Mouse (Mus musculus) adipocyte (in vitro differentiated cells): ENCODE data around the gene Svs3a.
"Not testable (repeated sequence)": the region's sequence is repeated elsewhere in the genome, so short reads cannot be mapped to it uniquely, and the experiment has no call there.

Source experiments
- DNase-seq: peaks from one replicate; pipeline ENCODE4 v3.0.0-alpha.2; 2016; ENCODE audit warnings: low spot score

Svs3a gene

DNA sequence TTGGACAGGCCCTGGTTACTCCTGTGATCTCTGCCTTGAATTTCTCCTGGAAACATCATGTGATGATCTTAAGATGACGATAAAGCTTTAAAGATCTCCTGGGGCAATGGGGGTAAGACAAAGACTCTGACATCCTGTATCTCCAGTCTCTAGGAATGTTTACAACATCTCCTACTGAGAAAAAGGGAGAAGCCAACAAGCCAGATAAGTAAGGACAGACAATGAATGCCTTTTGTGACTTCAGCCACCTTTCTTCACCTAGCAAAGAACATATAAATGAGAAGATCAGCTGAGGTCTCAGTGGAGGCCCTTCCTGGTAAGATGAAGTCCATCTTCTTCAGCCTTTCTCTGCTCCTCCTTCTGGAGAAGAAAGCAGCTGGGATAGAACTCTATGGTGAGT lies at the start of gene Svs3a:
Gene Svs3a (plus strand): TSS at position 301 of the 400 bp plus-strand sequence.
- not testable (repeated sequence) for DNase-seq

DNA sequence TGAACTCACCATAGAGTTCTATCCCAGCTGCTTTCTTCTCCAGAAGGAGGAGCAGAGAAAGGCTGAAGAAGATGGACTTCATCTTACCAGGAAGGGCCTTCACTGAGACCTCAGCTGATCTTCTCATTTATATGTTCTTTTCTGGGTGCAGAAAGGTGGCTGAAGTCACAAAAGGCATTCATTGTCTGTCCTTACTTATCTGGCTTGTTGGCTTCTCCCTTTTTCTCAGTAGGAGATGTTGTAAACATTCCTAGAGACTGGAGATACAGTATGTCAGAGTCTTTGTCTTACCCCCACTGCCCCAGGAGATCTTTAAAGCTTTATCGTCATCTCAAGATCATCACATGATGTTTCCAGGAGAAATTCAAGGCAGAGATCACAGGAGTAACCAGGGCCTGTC lies 32.5 kb upstream of the Svs3a start, which contains the start of gene Svs3b:
Gene Svs3b (minus strand): TSS at position 101 of the 400 bp plus-strand sequence.
- not testable (repeated sequence) for DNase-seq

DNA sequence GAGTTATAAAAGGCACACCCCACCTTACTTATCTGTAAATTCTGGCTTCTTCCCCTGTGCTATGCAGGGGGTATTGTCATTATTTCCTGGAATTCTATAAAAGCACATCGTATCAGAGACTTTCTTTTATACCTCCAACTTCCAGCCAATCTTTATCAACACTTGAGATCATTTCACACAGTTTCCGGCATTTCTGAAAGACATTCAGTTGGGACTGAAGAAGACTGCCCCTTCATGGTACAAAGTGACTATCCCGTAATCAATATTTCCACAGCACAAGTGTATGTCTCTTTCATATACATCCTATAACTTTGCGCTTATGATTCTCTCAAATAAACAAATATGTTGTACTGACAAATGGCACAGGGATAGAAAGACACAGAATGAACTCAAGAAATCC lies 10.7 kb upstream of the Svs3a start, which contains the start of gene Svs4:
Gene Svs4 (minus strand): TSS at position 101 of the 400 bp plus-strand sequence.
- DNase-seq = no peak

DNA sequence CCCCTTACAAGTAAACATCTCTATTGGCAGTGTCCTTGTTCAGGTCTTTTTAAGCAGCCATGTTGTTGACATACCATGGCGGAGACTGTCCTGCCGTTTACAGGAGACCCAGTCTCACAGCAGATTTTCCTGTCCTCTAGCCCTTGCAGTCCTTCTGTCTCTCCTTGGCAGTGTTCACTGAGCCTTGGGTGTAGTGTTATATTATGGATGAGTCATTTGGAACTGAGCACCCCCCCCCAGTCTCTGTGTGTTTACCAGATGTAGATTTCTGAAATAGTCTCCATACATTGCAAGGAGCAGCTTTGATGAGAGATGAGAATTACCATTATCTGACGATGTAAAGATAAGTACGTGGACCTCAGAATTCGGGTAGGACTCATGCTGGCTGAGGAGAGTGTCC lies 23.5 kb downstream of the Svs3a start:
- DNase-seq = no peak

DNA sequence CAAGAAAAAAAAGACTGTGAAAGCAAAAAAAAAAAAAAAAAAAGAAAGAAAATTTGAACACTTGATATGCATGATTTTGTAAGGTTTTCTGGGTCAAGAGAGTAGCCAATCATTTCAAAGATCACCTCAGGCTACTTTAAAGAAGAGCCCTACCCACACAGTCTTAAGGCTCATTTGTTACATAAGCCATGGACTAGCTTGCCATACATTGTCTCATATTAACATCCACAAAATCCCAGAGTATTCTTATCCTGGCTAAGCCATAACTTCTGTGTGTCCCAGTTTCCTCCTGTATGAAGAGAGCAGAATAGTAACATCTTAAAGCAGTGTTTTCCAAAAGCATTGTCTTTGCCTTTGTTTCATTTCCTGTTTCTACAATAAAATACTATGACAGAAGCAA lies 26.4 kb downstream of the Svs3a start:
- not testable (repeated sequence) for DNase-seq

DNA sequence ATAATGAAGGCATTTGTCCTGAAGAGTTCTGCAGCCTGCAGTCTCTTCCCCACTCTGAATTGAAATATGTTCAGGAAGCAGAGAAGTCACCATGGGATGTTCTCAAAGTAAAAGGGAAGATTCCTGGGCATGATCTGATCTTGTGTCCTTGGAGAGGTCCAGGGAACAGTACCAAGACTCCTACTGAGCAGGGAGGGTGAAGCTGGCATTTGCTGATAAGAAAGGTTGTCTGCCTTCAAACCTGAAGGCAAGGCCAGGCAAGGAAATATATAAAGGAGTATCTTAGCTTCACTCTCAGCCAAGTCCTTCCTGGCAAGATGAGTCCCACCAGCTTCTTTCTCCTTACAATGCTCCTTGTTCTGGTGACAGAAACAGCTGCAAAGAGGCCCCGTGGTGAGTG lies 27.4 kb downstream of the Svs3a start, which contains the start of gene Svs6:
Gene Svs6 (plus strand): TSS at position 301 of the 400 bp plus-strand sequence.
- DNase-seq = not testable (repeated sequence)

DNA sequence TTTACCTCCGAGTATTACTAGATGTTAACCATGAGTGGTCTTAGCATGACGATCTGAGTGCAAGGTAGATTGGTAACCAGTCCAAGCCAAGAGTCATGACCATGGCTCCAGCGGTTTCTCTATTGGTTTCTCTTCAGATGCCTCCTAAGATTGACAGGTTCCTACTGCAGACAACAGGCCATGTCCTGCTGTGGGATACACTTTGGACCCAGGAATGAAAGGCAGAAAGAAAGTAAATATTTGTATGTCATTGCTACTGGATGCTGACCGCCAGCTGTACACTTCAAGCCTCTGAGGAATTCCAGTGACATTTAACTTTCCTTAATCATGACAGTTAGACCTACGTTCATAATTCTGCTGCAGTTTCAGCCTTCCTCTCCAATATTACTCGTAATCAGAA lies 31.9 kb downstream of the Svs3a start:
- DNase-seq = no peak

DNA sequence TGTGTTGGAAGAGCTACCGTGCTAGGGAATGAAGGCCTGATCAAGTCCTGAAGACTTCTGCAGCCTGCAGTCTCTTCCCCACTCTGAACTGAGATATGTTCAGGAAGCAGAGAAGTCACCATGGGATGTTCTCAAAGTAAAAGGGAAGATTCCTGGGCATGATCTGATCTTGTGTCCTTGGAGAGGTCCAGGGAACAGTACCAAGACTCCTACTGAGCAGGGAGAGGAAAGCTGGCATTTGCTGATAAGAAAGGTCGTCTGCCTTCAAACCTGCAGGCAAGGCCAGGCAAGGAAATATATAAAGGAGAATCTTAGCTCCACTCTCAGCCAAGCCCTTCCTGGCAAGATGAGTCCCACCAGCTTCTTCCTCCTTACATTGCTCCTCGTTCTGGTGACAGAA lies 43.4 kb downstream of the Svs3a start, which contains the start of gene Svs5:
Gene Svs5 (plus strand): TSS at position 301 of the 400 bp plus-strand sequence.
- not testable (repeated sequence) for DNase-seq
